Mouse (Mus musculus) midbrain, embryonic 11.5 days (tissue): ENCODE measurements at regions not wholly inside any gene's neighbourhood (a gene's known extent, or its start where the extent isn't known, plus 50 kb on each side); places are given as distances from the start of the nearest gene placed in this dataset.
A peak's percentile ranks its signal among the peaks of the same experiment; 100 is the strongest.

Source experiments
- ATAC-seq: fragments of 200-750 bp; cut with Nextera tagmentation; 2 replicates; pipeline ENCODE4 v1.8.0; 2017; ENCODE audit warnings: moderate TSS enrichment, moderate library complexity; ENCODE audit not compliant: low FRiP score
- DNase-seq: peaks from one replicate; pipeline ENCODE4 v3.0.0; 2015; ENCODE audit warnings: low spot score; ENCODE audit errors: missing footprints
- H3K27ac ChIP-seq: fragments of 300-500 bp; sonication (generic); 2 replicates; pipeline ENCODE4 v1.5.1; 2014; ENCODE audit warnings: low read depth, low read length
- H3K27me3 ChIP-seq: fragments of 300-500 bp; sonication (generic); 2 replicates; pipeline ENCODE4 v1.6.1; 2014; ENCODE audit warnings: mild to moderate bottlenecking, low read length, moderate library complexity, mixed read lengths; ENCODE audit not compliant: control insufficient read depth, insufficient read depth
- H3K36me3 ChIP-seq: fragments of 300-500 bp; sonication (generic); 2 replicates; pipeline ENCODE4 v1.6.1; 2014; ENCODE audit warnings: mild to moderate bottlenecking, low read length, moderate library complexity, mixed read lengths; ENCODE audit not compliant: control insufficient read depth, insufficient read depth
- H3K4me1 ChIP-seq: fragments of 300-500 bp; sonication (generic); 2 replicates; pipeline ENCODE4 v1.6.1; 2014; ENCODE audit warnings: low read length; ENCODE audit not compliant: control insufficient read depth, insufficient read depth
- H3K4me2 ChIP-seq: fragments of 300-500 bp; sonication (generic); 2 replicates; pipeline ENCODE4 v1.6.1; 2014; ENCODE audit warnings: mild to moderate bottlenecking, moderate library complexity
- H3K4me3 ChIP-seq: fragments of 300-500 bp; sonication (generic); 2 replicates; pipeline ENCODE4 v1.5.1; 2014; ENCODE audit warnings: low read depth, low read length
- H3K9ac ChIP-seq: fragments of 300-500 bp; sonication (generic); 2 replicates; pipeline ENCODE4 v1.6.1; 2014; ENCODE audit warnings: low read length
- H3K9me3 ChIP-seq: fragments of 300-500 bp; sonication (generic); 2 replicates; pipeline ENCODE4 v1.6.1; 2016; ENCODE audit warnings: low read length; ENCODE audit not compliant: control insufficient read depth
- WGBS: fragments of 180-500 bp; shearing (Covaris S2); extraction: QIAGEN DNeasy Blood & Tissue Kit; methylation state at CpG from one replicate; pipeline ENCODE4 v1.1.7; 2014; 5-methylcytosine and 5-hydroxymethylcytosine counted together

- no peaks in the 10 kb centered on the region for H3K4me1 ChIP-seq
- H3K27me3 ChIP-seq, result no peaks in the 10 kb centered on the region
- H3K9me3 ChIP-seq, result no peaks in the 10 kb centered on the region
- ATAC-seq, result no peak
- DNase-seq, result peak; percentile 86
- WGBS, result 44% methylated on average over 12 of the region's 12 CpGs
- no peak overlapping the region for H3K4me3 ChIP-seq
- no peak overlapping the region for H3K27ac ChIP-seq
- no peak overlapping the region for H3K4me2 ChIP-seq
- H3K9ac ChIP-seq, result no peak overlapping the region
- H3K36me3 ChIP-seq, result no peaks in the 10 kb centered on the region
Measured at GRCm38 (mm10) chr13:31179407-31180001, 205.5 kb downstream of the Gm5447 start.

- DNase-seq, result no peak
- WGBS, result 74% methylated on average over 5 of the region's 5 CpGs
- no peak for ATAC-seq
Measured at GRCm38 (mm10) chr13:31181530-31181929, 207.5 kb downstream of the Gm5447 start.

GRCm38 (mm10) chr13:31184845-31185834 is 211.1 kb downstream of the Gm5447 start:
- peak; percentile 66 for DNase-seq
- 78% methylated on average over 14 of the region's 14 CpGs for WGBS

More at GRCm38 (mm10) chr13:31181530-31181929, 207.5 kb downstream of the Gm5447 start:
- Histone ChIP-seq H3K9ac (no peak overlapping the region), H3K4me3 (no peak overlapping the region), H3K27me3 (no peaks in the 10 kb centered on the region), H3K36me3 (no peaks in the 10 kb centered on the region), H3K4me1 (no peaks in the 10 kb centered on the region), H3K9me3 (no peaks in the 10 kb centered on the region), H3K4me2 (no peak overlapping the region), H3K27ac (no peak overlapping the region)

GRCm38 (mm10) chr13:31186805-31187589 is 213.0 kb downstream of the Gm5447 start:
- no peak for DNase-seq
- Histone ChIP-seq H3K4me2 (no peak overlapping the region), H3K9ac (no peak overlapping the region), H3K27me3 (no peaks in the 10 kb centered on the region), H3K9me3 (no peaks in the 10 kb centered on the region), H3K27ac (no peak overlapping the region), H3K4me1 (no peaks in the 10 kb centered on the region), H3K36me3 (no peaks in the 10 kb centered on the region), H3K4me3 (no peak overlapping the region)
- WGBS, result 69% methylated on average over 5 of the region's 5 CpGs
- ATAC-seq, result no peak

More at GRCm38 (mm10) chr13:31184845-31185834, 211.1 kb downstream of the Gm5447 start:
- no peak overlapping the region for H3K4me2 ChIP-seq
- no peak overlapping the region for H3K4me3 ChIP-seq
- no peak for ATAC-seq
- H3K36me3 ChIP-seq, result no peaks in the 10 kb centered on the region
- no peaks in the 10 kb centered on the region for H3K9me3 ChIP-seq
- no peak overlapping the region for H3K9ac ChIP-seq
- H3K4me1 ChIP-seq, result no peaks in the 10 kb centered on the region
- H3K27ac ChIP-seq, result no peak overlapping the region
- no peaks in the 10 kb centered on the region for H3K27me3 ChIP-seq

- no peak overlapping the region for H3K9ac ChIP-seq
- H3K36me3 ChIP-seq, result no peaks in the 10 kb centered on the region
- DNase-seq, result no peak
- ATAC-seq, result no peak
- H3K4me3 ChIP-seq, result no peak overlapping the region
- H3K9me3 ChIP-seq, result no peaks in the 10 kb centered on the region
- 68% methylated on average over 1 of the region's 1 CpGs for WGBS
- no peak overlapping the region for H3K27ac ChIP-seq
- H3K4me1 ChIP-seq, result no peaks in the 10 kb centered on the region
- H3K4me2 ChIP-seq, result no peak overlapping the region
- H3K27me3 ChIP-seq, result no peaks in the 10 kb centered on the region
Measured at GRCm38 (mm10) chr13:31189116-31189515, 215.1 kb downstream of the Gm5447 start.

GRCm38 (mm10) chr13:31190036-31190435 is 216.0 kb downstream of the Gm5447 start:
- Histone ChIP-seq H3K4me3 (no peak overlapping the region), H3K4me2 (no peak overlapping the region), H3K9me3 (no peaks in the 10 kb centered on the region), H3K36me3 (no peaks in the 10 kb centered on the region), H3K27ac (no peak overlapping the region), H3K4me1 (no peaks in the 10 kb centered on the region), H3K9ac (no peak overlapping the region), H3K27me3 (no peaks in the 10 kb centered on the region)
- no peak for ATAC-seq
- no peak for DNase-seq
- WGBS, result 80% methylated on average over 4 of the region's 4 CpGs

GRCm38 (mm10) chr13:31191344-31192139 is 217.5 kb downstream of the Gm5447 start:
- 85% methylated on average over 7 of the region's 7 CpGs for WGBS
- Histone ChIP-seq H3K9me3 (no peaks in the 10 kb centered on the region), H3K27ac (no peak overlapping the region), H3K4me2 (no peak overlapping the region), H3K27me3 (no peaks in the 10 kb centered on the region), H3K36me3 (no peaks in the 10 kb centered on the region), H3K4me3 (no peak overlapping the region), H3K9ac (no peak overlapping the region), H3K4me1 (no peaks in the 10 kb centered on the region)
- no peak for DNase-seq
- no peak for ATAC-seq

- Histone ChIP-seq H3K9ac (no peak overlapping the region), H3K36me3 (no peaks in the 10 kb centered on the region), H3K27ac (no peak overlapping the region), H3K27me3 (no peaks in the 10 kb centered on the region), H3K4me3 (no peak overlapping the region), H3K9me3 (no peaks in the 10 kb centered on the region), H3K4me2 (no peak overlapping the region), H3K4me1 (no peaks in the 10 kb centered on the region)
- 85% methylated on average over 3 of the region's 3 CpGs for whole genome bisulfite sequencing
- DNase-seq (no peak), ATAC-seq (no peak)
Measured at GRCm38 (mm10) chr13:31194971-31195370, 221.0 kb downstream of the Gm5447 start.
